Mouse (Mus musculus) neural tube, embryonic 11.5 days (tissue): ENCODE measurements at regions not wholly inside any gene's neighbourhood (a gene's known extent, or its start where the extent isn't known, plus 50 kb on each side); places are given as distances from the start of the nearest gene placed in this dataset.

Experiments
- ATAC-seq: fragments of 200-750 bp; cut with Nextera tagmentation; 2 replicates; pipeline ENCODE4 v1.8.0; 2017; ENCODE audit warnings: moderate number of reproducible peaks, mild to moderate bottlenecking, moderate TSS enrichment, moderate library complexity; ENCODE audit not compliant: insufficient read depth, low FRiP score, low TSS enrichment
- DNase-seq: peaks from one replicate; pipeline ENCODE4 v3.0.0-alpha.2; 2015; ENCODE audit warnings: low spot score
- H3K27ac ChIP-seq: fragments of 300-500 bp; sonication (generic); 2 replicates; pipeline ENCODE4 v1.5.1; 2014; ENCODE audit warnings: low read depth, mild to moderate bottlenecking, low read length
- H3K27me3 ChIP-seq: fragments of 300-500 bp; sonication (generic); 2 replicates; pipeline ENCODE4 v1.6.1; 2014; ENCODE audit warnings: mild to moderate bottlenecking, low read length, mixed read lengths; ENCODE audit not compliant: control insufficient read depth, insufficient read depth
- H3K36me3 ChIP-seq: fragments of 300-500 bp; sonication (generic); 2 replicates; pipeline ENCODE4 v1.6.1; 2014; ENCODE audit warnings: mild to moderate bottlenecking, low read length, moderate library complexity, mixed read lengths; ENCODE audit not compliant: control insufficient read depth, insufficient read depth
- H3K4me1 ChIP-seq: fragments of 300-500 bp; sonication (generic); 2 replicates; pipeline ENCODE4 v1.6.1; 2014; ENCODE audit warnings: low read length, mixed read lengths; ENCODE audit not compliant: control insufficient read depth, insufficient read depth
- H3K4me2 ChIP-seq: fragments of 300-500 bp; sonication (generic); 2 replicates; pipeline ENCODE4 v1.6.1; 2014; ENCODE audit warnings: low read depth, mild to moderate bottlenecking, moderate library complexity
- H3K4me3 ChIP-seq: fragments of 300-500 bp; sonication (generic); 2 replicates; pipeline ENCODE4 v1.5.1; 2014; ENCODE audit warnings: low read depth, low read length
- H3K9ac ChIP-seq: fragments of 300-500 bp; sonication (generic); 2 replicates; pipeline ENCODE4 v1.6.1; 2014; ENCODE audit warnings: mild to moderate bottlenecking, low read length
- H3K9me3 ChIP-seq: fragments of 300-500 bp; sonication (generic); 2 replicates; pipeline ENCODE4 v1.6.1; 2016; ENCODE audit warnings: low read length; ENCODE audit not compliant: control insufficient read depth
- WGBS: fragments of 180-500 bp; shearing (Covaris S2); extraction: QIAGEN DNeasy Blood & Tissue Kit; methylation state at CpG from one replicate; pipeline ENCODE4 v1.1.7; 2014; 5-methylcytosine and 5-hydroxymethylcytosine counted together

DNA sequence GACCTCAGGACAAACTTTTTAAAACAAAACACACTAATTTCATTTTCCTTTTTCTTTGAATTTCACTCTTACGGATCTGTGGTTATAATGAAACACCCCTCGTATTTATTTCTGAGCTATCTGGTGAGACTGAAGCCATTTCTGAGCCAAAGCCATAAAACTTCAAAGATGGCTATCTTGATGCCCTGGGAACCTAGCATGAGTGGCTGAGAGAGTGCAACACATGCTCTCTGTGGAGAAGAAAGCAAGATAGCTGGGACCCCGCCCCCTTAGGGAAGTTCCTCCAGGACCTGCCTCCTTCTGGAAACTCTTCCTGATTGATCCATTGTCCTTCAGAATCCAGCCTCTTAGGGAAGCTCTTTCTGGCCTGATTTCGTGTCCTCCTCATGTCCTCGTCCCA is 57.6 kb upstream of the Myb start:
- Histone ChIP-seq H3K4me3 (no peak overlapping the region), H3K27me3 (no peaks in the 10 kb centered on the region), H3K9ac (no peak overlapping the region), H3K27ac (no peak overlapping the region), H3K4me2 (no peak overlapping the region), H3K4me1 (no peaks in the 10 kb centered on the region), H3K9me3 (no peaks in the 10 kb centered on the region), H3K36me3 (no peaks in the 10 kb centered on the region)
- WGBS = 84% methylated on average over 5 of the region's 5 CpGs
- no peak for ATAC-seq
- no peak for DNase-seq

GRCm38 (mm10) chr10:21220795-21221194 is 60.0 kb upstream of the Myb start:
- no peaks in the 10 kb centered on the region for H3K9me3 ChIP-seq
- 87% methylated on average over 3 of the region's 3 CpGs for whole genome bisulfite sequencing
- H3K9ac ChIP-seq = no peak overlapping the region
- no peak overlapping the region for H3K4me3 ChIP-seq
- DNase-seq (no peak), ATAC-seq (no peak)
- H3K4me1 ChIP-seq = no peaks in the 10 kb centered on the region
- no peaks in the 10 kb centered on the region for H3K27me3 ChIP-seq
- H3K4me2 ChIP-seq = no peak overlapping the region
- H3K36me3 ChIP-seq = no peaks in the 10 kb centered on the region
- no peak overlapping the region for H3K27ac ChIP-seq

DNA sequence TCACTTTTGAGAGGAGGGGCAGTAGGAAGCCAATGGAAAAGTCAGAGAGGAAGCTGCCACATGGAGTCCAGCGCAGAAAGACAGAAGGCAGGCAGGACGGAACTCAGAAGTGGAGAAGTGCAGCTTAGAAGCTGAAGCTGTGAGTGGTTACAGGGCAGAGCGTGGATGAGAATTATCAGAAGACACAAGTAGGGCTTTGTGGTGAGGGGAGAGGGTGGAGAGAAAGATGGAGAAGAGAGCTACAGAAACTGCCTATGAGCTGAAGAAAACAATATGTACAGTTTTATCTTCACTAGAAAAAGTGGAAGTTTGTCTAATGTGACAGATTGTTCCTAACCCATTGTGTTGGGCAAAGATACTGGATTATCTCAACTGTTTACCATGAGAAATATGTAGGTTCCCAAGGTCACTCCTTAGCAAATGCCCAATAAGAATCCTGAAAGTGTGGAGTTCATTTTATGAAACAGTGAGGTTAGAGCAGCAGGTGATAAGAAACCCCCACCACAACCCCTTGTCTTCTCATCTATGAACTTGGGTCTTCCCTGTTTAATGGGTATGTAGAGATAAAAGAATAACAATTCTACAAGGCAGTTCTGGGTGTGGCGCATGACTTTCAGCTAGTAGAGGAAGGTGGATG is 60.6 kb upstream of the Myb start:
- ATAC-seq = no peak
- no peaks in the 10 kb centered on the region for H3K4me1 ChIP-seq
- H3K9ac ChIP-seq = no peak overlapping the region
- no peaks in the 10 kb centered on the region for H3K9me3 ChIP-seq
- 90% methylated on average over 4 of the region's 4 CpGs for WGBS
- no peaks in the 10 kb centered on the region for H3K36me3 ChIP-seq
- no peak overlapping the region for H3K27ac ChIP-seq
- H3K4me2 ChIP-seq = no peak overlapping the region
- H3K4me3 ChIP-seq = no peak overlapping the region
- H3K27me3 ChIP-seq = no peaks in the 10 kb centered on the region
- no peak for DNase-seq

- Histone ChIP-seq H3K4me1 (no peaks in the 10 kb centered on the region), H3K27ac (no peak overlapping the region), H3K27me3 (no peaks in the 10 kb centered on the region), H3K36me3 (no peaks in the 10 kb centered on the region), H3K4me3 (no peak overlapping the region), H3K9ac (no peak overlapping the region), H3K4me2 (no peak overlapping the region), H3K9me3 (no peaks in the 10 kb centered on the region)
- WGBS = 75% methylated on average over 9 of the region's 9 CpGs
- DNase-seq = no peak
- ATAC-seq = no peak
Measured at GRCm38 (mm10) chr10:21222104-21223034, 61.6 kb upstream of the Myb start.

DNA sequence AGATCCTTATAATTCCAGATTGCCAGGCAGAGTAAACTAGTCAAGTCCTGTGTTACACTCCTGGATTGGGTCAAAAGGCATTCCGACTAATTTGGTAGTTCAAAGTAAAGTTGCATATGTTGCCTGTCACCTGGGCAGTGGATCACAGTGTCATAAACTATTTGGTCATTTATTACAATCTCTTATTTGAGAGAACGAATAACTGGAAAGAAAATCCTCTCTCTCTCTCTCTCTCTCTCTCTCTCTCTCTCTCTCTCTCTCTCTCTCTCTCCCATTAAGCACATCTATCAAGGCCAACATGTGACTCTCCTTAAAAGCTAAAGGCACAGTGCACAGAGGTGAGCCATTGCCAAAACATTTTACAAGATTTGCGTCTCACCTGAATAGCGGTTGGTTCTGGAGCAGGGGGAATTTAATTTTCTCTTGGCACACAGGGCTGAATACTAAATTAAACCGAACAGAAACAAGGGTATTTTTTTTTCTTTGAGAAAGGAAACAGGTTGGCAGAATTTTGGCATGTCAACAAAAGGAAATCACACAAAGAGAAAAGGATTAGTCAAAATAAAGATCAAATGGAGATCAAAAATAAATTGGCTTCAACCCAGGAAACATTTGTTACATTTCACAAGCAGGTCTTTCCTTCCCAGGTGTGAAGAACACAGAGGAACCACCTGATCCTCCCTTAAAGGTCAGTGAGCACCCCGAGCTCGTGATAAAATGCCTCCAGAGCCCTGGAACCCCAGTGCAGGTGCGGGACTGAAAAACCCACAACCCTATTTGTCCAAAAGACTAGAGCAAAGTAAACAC is 62.5 kb upstream of the Myb start:
- Histone ChIP-seq H3K27ac (no peak overlapping the region), H3K27me3 (no peaks in the 10 kb centered on the region), H3K9me3 (no peaks in the 10 kb centered on the region), H3K4me2 (no peak overlapping the region), H3K4me3 (no peak overlapping the region), H3K4me1 (no peaks in the 10 kb centered on the region), H3K36me3 (no peaks in the 10 kb centered on the region), H3K9ac (no peak overlapping the region)
- no peak for ATAC-seq
- WGBS = 89% methylated on average over 8 of the region's 8 CpGs
- no peak for DNase-seq

- Histone ChIP-seq H3K4me2 (no peak overlapping the region), H3K9ac (no peak overlapping the region), H3K27ac (no peak overlapping the region), H3K4me1 (no peaks in the 10 kb centered on the region), H3K9me3 (no peaks in the 10 kb centered on the region), H3K27me3 (no peaks in the 10 kb centered on the region), H3K36me3 (no peaks in the 10 kb centered on the region), H3K4me3 (no peak overlapping the region)
- WGBS = 95% methylated on average over 5 of the region's 5 CpGs
- no peak for ATAC-seq
- no peak for DNase-seq
Measured at GRCm38 (mm10) chr10:21224229-21224628, 63.4 kb upstream of the Myb start.

- Histone ChIP-seq H3K4me3 (no peak overlapping the region), H3K9ac (no peak overlapping the region), H3K4me2 (no peak overlapping the region), H3K27me3 (no peaks in the 10 kb centered on the region), H3K9me3 (no peaks in the 10 kb centered on the region), H3K27ac (no peak overlapping the region), H3K36me3 (no peaks in the 10 kb centered on the region), H3K4me1 (no peaks in the 10 kb centered on the region)
- no peak for ATAC-seq
- WGBS = 84% methylated on average over 7 of the region's 7 CpGs
- DNase-seq = no peak
Measured at GRCm38 (mm10) chr10:21226210-21226609, 65.4 kb upstream of the Myb start.

DNA sequence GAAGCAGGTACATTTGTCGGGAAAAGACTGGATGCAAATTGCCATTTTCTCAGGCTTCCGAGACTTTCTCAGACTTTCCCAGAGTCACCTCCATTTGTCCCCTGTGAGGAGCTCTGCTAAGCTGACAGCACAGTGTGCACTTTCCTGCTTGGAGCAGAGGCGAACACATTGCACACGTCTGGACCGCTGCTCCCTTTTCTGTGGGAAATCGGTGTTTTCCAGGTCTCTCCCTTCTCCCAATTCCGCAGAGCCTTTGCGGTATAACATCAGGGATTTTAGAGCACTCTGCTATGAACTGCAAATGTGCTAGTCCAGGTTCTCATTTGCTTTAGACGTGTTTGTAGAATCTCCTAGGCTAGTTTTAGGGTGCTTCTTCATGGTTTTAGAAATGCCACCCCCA is 67.0 kb upstream of the Myb start:
- ATAC-seq = no peak
- Histone ChIP-seq H3K9me3 (no peaks in the 10 kb centered on the region), H3K27me3 (no peaks in the 10 kb centered on the region)

More for the DNA sequence above, 67.0 kb upstream of the Myb start:
- Histone ChIP-seq H3K27ac (no peak overlapping the region), H3K4me3 (no peak overlapping the region), H3K36me3 (no peaks in the 10 kb centered on the region), H3K9ac (no peak overlapping the region), H3K4me1 (no peaks in the 10 kb centered on the region), H3K4me2 (no peak overlapping the region)
- no peak for DNase-seq
- WGBS = 86% methylated on average over 9 of the region's 9 CpGs
